Mouse (Mus musculus): ENCODE results near the gene P4hb.
"Not testable (repeated sequence)": the region's sequence is repeated elsewhere in the genome, so short reads cannot be mapped to it uniquely, and the experiment has no call there.

P4hb gene

DNA sequence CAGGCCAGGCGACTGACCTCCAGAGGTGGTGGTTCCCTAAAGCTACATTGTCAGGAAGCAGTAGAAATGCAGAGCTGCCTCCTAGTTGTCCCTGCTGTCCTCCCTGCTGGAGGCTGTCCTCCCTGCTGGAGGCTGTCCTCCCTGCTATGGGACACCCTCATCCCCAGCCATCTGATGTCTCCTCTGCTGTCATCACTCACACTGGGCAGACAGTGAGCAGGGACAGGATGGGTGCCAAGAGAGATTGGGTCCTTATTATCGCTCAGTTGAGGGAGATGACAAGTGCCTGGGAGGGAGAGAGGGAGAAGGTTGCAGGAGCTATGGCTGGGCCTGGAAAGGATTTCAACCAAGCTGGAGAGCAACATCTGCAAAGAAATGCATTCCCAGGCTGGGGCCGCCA, 37.9 kb downstream of the P4hb start:
- no peak for DNase-seq

DNA sequence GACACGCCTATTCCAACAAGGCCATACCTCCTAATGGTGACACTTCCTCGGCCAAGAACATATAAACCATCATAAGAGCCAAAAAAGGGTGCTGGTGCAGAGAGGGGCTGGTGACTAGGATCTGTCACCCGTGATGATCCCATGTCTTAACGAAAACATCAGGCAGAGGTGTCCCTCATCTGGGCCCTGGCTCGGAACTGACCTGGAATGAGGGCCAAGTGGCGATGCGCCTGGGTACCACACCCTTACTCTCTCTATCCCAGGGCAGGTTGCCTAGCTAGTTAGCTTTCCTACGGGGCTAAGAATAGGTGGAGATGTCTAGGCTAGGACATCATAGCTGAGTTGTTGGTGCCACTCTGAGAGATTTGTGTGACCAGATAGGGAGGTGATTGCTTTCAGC, 39.0 kb downstream of the P4hb start:
- no peak for DNase-seq

DNA sequence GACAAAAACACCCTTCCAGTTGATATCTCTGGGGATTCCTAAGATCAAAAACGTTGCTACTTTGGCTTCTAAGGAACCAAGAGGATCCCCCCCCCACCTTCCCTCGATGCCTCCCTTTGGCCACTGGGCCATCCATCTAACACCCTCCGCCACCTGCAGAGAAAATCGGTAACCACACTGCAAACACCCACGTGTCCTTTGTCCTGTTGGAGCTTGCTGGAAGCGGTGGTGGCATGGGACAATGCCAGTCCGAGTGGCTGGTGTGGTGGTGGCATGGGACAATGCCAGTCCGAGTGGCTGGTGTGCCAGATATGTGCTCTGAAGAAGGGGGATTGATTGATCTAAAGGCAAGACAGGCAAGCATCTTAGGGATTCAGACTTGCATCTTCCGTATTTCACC, 41.4 kb downstream of the P4hb start:
- no peak for DNase-seq

- no peak for DNase-seq
Measured at GRCm38 (mm10) chr11:120530085-120530964, 42.7 kb downstream of the P4hb start, which contains the start of gene Gcgr. Gcgr (plus strand) TSS chr11:120530699.

GRCm38 (mm10) chr11:120528903-120529302, 44.1 kb downstream of the P4hb start:
- no peak for DNase-seq

GRCm38 (mm10) chr11:120527690-120528354, 45.2 kb downstream of the P4hb start:
- no peak for DNase-seq

DNA sequence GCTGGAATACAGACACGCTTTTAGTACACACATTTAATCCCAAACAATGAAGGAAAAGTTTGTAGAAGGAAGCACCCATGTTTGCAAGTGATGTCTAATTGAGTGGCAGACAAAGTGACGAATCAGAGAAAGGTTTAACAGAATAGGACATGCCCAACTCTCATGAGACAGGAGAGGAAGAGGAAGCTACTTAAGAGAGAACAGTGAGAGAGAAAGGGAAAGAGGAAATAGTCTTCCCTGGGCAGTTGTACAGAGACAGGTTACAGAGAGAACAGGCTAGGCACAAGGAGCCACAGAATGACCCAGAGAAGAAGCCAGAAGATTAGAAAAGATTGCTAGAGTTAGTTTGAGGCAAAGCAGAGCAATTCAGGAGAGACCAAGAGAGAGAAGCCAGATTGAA, 47.1 kb downstream of the P4hb start:
- DNase-seq: no peak

GRCm38 (mm10) chr11:120522581-120522980, 50.5 kb downstream of the P4hb start:
- DNase-seq: no peak

DNA sequence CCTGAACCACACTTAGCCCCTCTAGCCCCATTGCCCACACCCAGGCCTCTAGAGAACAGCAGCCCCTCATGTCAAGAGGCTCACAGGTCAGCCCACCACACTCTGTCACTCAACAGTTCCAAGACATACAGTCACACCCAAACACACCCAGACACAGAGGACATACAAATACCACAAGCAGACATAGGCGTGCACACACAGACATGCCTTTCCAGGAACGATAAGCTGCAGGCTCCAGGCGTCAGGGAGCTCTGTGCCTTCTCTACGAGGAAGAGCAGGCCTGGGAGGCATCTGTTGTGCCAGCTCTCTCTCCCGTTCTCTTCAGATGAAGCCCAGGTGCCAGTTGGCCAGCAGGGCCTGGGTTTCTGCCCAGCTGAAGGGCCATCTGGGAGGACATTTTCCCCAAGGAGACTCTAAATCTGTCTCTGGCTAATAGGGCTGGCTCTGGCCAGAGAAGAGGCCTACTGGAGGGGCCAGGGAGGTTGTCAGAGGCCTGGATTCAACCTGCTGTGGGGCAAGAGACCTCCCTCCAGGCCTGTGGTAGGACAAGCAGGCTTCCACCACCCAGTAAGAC, 52.0 kb downstream of the P4hb start:
- no peak for DNase-seq

GRCm38 (mm10) chr11:120520498-120520897, 52.6 kb downstream of the P4hb start:
- no peak for DNase-seq

DNA sequence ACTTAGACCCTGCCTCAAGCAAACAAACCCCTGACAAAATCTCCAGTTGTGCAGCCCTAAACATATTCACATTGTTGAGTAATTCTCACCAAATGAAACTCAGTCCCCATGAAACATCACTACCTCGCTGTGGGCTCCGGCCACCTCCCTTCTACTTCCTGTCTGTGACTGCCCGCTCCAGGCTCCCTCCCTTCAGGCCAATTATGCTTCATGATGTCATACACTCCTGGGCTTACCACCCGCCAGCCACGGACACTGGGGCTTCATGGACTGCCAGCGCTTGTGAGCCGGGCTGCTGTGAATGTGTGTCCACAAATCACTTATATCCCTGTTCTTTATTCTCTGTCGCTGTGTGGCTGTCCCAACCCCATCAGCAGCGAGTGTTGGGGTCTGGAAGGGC, 53.3 kb downstream of the P4hb start:
- no peak for DNase-seq

DNA sequence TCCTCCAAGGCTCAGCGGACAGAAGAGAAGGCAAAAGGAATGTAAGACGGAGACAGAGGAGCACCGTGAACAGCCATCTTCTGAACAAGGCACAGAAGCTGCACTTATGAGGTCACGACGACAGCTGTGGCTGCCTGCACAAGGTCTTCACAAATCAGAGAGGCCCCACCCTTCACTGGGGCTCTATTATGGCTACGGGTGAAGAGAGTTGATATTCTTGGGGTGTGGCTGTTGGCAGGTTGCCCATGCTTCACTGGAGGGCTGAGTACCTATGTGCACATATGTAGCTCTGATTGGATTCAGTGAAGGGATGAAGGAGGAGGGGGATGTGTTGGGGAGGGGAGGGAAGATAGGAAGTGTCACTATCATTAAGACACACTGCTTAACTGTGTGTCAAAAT, 54.5 kb downstream of the P4hb start:
- DNase-seq: no peak

GRCm38 (mm10) chr11:120518027-120518426, 55.0 kb downstream of the P4hb start:
- DNase-seq: no peak

GRCm38 (mm10) chr11:120517147-120517546, 55.9 kb downstream of the P4hb start:
- DNase-seq: no peak

- peak; percentile 54 to 66 for DNase-seq
Measured at GRCm38 (mm10) chr11:120515611-120516010, 57.4 kb downstream of the P4hb start.

- DNase-seq: not testable (repeated sequence)
Measured at GRCm38 (mm10) chr11:120514262-120514661, 58.8 kb downstream of the P4hb start.

- DNase-seq: no peak
Measured at GRCm38 (mm10) chr11:120512790-120513453, 60.1 kb downstream of the P4hb start.

GRCm38 (mm10) chr11:120510375-120511030, 62.5 kb downstream of the P4hb start:
- no peak for DNase-seq
